Mouse (Mus musculus) heart, adult 2 months (tissue): ENCODE data around the gene Erich3. TPM values are rescaled to one million over a fixed set of nuclear protein-coding genes. Genes with fewer than 3 reads are reported as not detected.

ENCODE experiments used
- DNase-seq, 2 experiments: peaks; one replicate each; pipeline ENCODE4 v3.0.0; 2021
- H3K27ac ChIP-seq: fragments of 200-600 bp; 2 replicates; pipeline ENCODE4 v1.8.1; 2022
- H3K27me3 ChIP-seq: fragments of 200-500 bp; 2 replicates; pipeline ENCODE4 v1.6.1; 2012; ENCODE audit warnings: mild to moderate bottlenecking, low read length, inconsistent platforms, mixed read lengths; ENCODE audit not compliant: control insufficient read depth, insufficient read depth
- H3K36me3 ChIP-seq: fragments of 200-500 bp; 2 replicates; pipeline ENCODE4 v1.6.1; 2012; ENCODE audit warnings: low read length, inconsistent platforms; ENCODE audit not compliant: control insufficient read depth, insufficient read depth
- H3K4me1 ChIP-seq: fragments of 200-500 bp; 2 replicates; pipeline ENCODE4 v1.6.1; 2011; ENCODE audit warnings: low read length; ENCODE audit not compliant: control insufficient read depth, insufficient read depth
- H3K4me3 ChIP-seq: fragments of 200-600 bp; 2 replicates; pipeline ENCODE4 v1.8.1; 2022
- H3K79me2 ChIP-seq: fragments of 200-500 bp; replicated peaks from 2 replicates; pipeline ENCODE4 v1.6.1; 2012; ENCODE audit warnings: mild to moderate bottlenecking, inconsistent platforms, low read length, moderate library complexity, mixed read lengths; ENCODE audit not compliant: control insufficient read depth, insufficient read depth
- H3K9ac ChIP-seq: fragments of 200-500 bp; 2 replicates; pipeline ENCODE4 v1.6.1; 2012; ENCODE audit warnings: low read depth, mild to moderate bottlenecking, control low read depth, inconsistent platforms, low read length, mixed read lengths
- CTCF ChIP-seq: fragments of 200-600 bp; IDR thresholded peaks from 2 replicates; pipeline ENCODE4 v1.8.1; 2022; ENCODE audit warnings: antibody characterized with exemption, mild to moderate bottlenecking, moderate library complexity
- EP300 ChIP-seq: fragments of 200-500 bp; IDR thresholded peaks from 2 replicates; pipeline ENCODE4 v1.6.1; 2011; ENCODE audit warnings: low read depth, low read length, control low read depth; ENCODE audit not compliant: insufficient read depth
- POLR2A ChIP-seq: fragments of 200-500 bp; IDR thresholded peaks from 2 replicates; pipeline ENCODE4 v1.6.1; 2011; ENCODE audit warnings: mild to moderate bottlenecking, low read depth, low read length, control low read depth; ENCODE audit not compliant: insufficient read depth
- WGBS: fragments of 180-500 bp; shearing (Covaris S2); methylation state at CpG from one replicate; pipeline ENCODE4 v1.1.7; 2018; 5-methylcytosine and 5-hydroxymethylcytosine counted together
- intact Hi-C: fragments of 180-260 bp; cut with DNase I; formaldehyde crosslinking; loops from one replicate; pipeline ENCODE4 v1.15.1; 2025
- polyA plus RNA-seq: library from polyadenylated mRNA; depleted of rRNA; stranded (reverse); fragments of >200 nt; gene quantifications from 2 replicates; pipeline ENCODE4 v1.2.3, GENCODE M21; 2012
- total RNA-seq, 2 experiments: library from RNA; stranded (reverse); gene quantifications; 2 replicates each; pipeline ENCODE4 v1.2.3; 2021

The Erich3 gene
- total and polyA plus RNA-seq, 3 experiments: 0.11 to 0.35 (median 0.21) TPM

DNA sequence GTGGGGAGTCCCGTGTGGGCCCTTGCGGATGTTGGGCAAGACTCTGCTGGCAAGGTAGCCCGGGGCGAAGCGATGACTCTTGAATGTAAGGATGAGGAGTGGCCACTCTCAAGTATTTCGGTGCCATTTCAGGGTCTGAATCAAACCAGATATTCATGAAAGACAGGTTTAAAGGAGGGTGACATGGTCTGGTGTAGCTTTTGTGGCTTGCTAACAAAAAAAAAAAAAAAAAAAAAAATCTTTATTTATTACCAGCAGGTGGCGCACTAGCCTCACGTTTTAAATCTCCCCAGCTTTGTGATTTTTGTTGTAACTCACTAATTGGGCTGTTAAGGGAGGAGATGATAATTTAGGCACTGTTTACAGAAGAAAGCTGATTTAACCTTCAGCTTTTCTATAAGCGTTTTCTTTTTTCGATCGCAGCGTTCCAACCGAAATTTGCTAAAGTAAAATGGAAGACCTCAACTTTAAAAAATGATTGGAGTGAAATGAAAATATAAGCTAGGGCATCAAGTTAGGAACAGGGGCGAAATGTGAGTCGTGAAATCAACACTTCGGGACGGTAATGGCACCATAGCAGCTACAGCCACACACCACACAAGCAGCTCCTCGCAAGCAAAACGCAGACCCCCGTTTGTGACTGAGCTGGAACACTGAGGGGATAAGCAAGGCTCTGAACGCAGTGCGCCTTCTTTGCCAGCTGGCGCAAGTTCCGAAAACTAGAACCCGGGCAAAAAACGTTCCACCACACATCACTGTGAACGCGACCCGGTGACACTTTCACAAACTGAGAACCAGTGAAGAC lies 16.8 kb upstream of the Erich3 start:
- Histone ChIP-seq H3K27me3 (no peaks in the 10 kb centered on the region), H3K4me1 (no peaks in the 10 kb centered on the region; the same call in 1 of the 2 replicates), H3K9ac (no peak overlapping the region), H3K4me3 (no peak overlapping the region), H3K79me2 (no peaks in the 10 kb centered on the region), H3K27ac (no peak overlapping the region), H3K36me3 (no peaks in the 10 kb centered on the region)
- DNase-seq: no peak
- WGBS: 52% methylated on average over 29 of the region's 29 CpGs
- TF ChIP-seq CTCF (peak; percentile 72), EP300 (no peak), POLR2A (no peak)
- intact Hi-C loops: no loop called here

DNA sequence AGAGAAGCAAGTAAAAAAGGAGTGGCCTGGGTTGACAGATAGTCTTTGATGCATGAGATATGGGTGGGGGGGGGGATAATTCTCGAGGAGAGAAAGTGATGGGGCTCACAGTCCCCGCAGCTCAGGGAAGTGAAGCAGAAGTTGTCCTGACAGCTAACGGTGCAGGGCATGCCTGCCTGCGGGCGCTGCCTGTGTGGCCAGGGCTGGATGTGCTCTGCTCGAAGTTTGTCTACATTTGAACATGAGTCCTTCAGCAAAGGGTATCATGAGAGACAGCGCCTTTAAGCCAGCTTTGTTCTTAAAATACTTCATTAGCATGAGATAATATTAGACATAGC lies 16.2 kb upstream of the Erich3 start:
- intact Hi-C loops: no loop called here
- 48% methylated on average over 7 of the region's 7 CpGs for WGBS

DNA sequence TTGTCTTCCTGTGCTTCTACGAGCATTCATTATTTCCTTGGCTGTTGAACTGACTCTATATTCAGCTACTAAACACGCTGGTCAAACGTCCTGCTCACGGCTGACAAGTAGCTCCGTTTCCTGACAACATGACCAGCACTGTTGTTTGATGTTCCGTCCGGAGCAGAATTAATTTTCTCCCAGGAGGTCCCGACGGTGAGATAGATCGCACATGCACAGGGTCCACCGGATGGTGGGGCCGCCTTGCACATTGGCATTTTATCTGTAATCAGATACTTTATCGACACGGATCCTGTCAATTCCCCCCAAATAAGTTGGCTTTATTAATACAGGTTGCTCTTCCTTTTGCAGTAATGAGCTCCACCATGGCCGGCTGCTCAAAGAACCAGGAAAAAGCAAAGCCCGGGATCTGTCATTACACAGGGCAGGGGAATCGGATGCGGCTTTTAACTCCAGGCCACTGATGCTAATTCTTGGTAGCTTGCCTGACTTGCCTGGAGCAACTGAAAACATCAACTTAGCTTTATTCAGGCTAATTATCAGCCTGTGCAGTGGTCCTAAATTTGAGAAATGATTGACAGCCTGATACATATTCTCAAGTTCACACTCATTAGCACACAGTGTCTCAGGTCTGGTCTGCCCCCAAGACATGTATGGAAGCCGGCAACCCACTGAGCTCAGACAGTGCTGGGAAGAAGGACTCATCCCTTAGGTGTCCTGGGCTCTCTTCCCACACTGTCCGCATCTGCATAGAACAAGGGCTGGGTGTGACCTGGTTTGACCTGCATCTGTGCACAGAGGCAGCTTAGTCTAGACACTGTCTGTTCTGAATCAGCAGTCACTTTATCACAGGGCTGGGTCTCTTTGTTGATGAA lies 14.0 kb upstream of the Erich3 start:
- intact Hi-C loops: loop anchor here (5.0 kb wide), 1 partner anchor 138 kb away; no protein-coding TSS in a partner anchor
- no peaks in the 10 kb centered on the region for H3K27me3 ChIP-seq
- WGBS: 62% methylated on average over 20 of the region's 20 CpGs
- no peak for TF ChIP-seq EP300
- no peak for TF ChIP-seq CTCF
- no peak for TF ChIP-seq POLR2A
- H3K4me3 ChIP-seq: no peak overlapping the region
- no peak for DNase-seq
- H3K27ac ChIP-seq: no peak overlapping the region
- peaks cover under 1% of the 10 kb centered on the region; the same call in 1 of the 2 replicates for H3K4me1 ChIP-seq
- no peak overlapping the region for H3K9ac ChIP-seq
- no peaks in the 10 kb centered on the region for H3K79me2 ChIP-seq
- no peaks in the 10 kb centered on the region for H3K36me3 ChIP-seq

More for the DNA sequence above, 16.2 kb upstream of the Erich3 start:
- Histone ChIP-seq H3K9ac (no peak overlapping the region), H3K4me1 (no peaks in the 10 kb centered on the region; the same call in 1 of the 2 replicates), H3K36me3 (no peaks in the 10 kb centered on the region), H3K27me3 (no peaks in the 10 kb centered on the region), H3K4me3 (no peak overlapping the region), H3K27ac (no peak overlapping the region), H3K79me2 (no peaks in the 10 kb centered on the region)
- no peak for DNase-seq
- TF ChIP-seq CTCF: no peak
- TF ChIP-seq POLR2A: no peak
- TF ChIP-seq EP300: no peak

DNA sequence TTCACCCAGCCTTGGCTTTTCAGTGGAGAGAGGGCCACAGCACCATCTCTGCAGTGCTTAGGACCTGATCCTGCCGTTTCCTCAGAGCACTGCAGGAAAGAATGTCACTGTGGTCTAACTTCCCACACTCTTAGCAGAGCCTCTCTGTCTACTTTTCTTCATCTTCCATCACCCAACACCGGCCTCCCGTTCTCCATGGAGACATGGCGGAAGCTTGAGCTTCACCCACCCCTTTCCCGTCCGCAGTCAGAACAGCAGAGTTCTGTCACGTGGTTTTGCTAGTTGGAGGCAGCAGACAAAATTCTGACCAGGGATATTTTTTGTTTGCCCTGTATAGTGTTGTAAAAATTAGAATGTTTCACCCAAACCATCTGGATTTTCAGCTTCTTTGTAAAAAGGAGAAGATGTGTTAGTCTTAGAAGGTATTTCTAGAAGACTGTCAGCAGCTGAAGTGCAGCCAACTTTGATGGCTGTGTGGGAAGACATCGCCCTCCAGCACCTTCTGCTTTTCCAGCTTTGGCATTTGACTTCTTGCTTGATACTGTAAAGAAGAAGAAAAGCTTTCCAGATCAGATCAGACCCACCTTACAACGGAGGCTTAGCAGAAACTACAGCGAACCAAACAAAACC lies 12.4 kb upstream of the Erich3 start:
- no peak overlapping the region for H3K4me3 ChIP-seq
- H3K79me2 ChIP-seq: no peaks in the 10 kb centered on the region
- no peak overlapping the region for H3K9ac ChIP-seq
- no peak overlapping the region for H3K27ac ChIP-seq
- no peaks in the 10 kb centered on the region for H3K27me3 ChIP-seq
- H3K4me1 ChIP-seq: peaks cover 1% of the 10 kb centered on the region; the same call in 1 of the 2 replicates
- intact Hi-C loops: loop anchor here (5.0 kb wide), 1 partner anchor 136 kb away; no protein-coding TSS in a partner anchor
- 67% methylated on average over 10 of the region's 10 CpGs for WGBS
- no peak for DNase-seq
- TF ChIP-seq EP300 (no peak), CTCF (no peak)
- H3K36me3 ChIP-seq: no peaks in the 10 kb centered on the region

DNA sequence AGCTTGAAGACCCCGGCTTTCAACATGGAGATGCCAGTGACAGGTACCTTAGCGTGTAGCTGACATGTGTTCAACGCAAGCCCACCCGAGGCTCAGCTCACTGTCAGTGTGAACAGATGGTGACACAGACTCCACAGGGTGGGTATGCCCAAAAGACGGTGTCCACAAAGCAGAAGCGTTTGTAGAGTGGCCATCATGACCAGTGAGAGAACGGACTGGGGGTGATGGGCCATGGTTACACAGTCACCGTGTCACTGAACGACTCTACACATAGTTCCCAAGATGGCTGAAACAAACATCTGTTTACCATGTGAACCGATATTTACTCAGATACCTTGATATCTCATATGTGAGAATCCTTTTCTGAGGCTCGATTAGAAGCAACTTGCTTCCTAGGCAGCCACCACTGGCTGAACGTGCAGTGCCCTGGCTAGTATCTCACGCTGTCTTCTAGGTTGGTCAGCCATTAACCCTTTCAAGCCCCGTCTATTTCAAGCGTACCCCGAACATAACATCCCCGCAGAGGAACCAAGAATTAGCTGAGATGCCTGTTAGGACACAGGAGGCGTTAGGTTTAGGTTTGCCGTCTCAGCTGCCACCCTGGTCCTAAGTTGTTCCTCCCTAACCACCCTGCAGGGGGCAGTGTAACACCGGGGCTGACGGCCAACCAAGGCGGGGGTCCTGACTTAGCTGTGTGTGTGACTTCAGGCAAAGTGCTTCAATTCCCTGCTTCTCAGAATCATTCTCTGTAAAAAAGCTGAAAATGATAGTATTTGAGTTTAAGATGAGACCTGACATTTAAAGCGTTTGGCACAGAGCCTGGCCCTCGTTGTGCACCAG lies 10.9 kb upstream of the Erich3 start:
- no peak for TF ChIP-seq POLR2A
- TF ChIP-seq CTCF: peak; percentile 85
- TF ChIP-seq EP300: no peak
- H3K4me1 ChIP-seq: peaks cover 1% of the 10 kb centered on the region; the same call in 1 of the 2 replicates
- peak; percentile 35 to 67 for DNase-seq
- no peaks in the 10 kb centered on the region for H3K79me2 ChIP-seq
- no peak overlapping the region for H3K27ac ChIP-seq
- 42% methylated on average over 24 of the region's 24 CpGs for WGBS
- no peaks in the 10 kb centered on the region for H3K27me3 ChIP-seq
- no peak overlapping the region for H3K9ac ChIP-seq
- intact Hi-C loops: loop anchor here (5.0 kb wide), 1 partner anchor 134 kb away; no protein-coding TSS in a partner anchor
- H3K36me3 ChIP-seq: no peaks in the 10 kb centered on the region
- no peak overlapping the region for H3K4me3 ChIP-seq
